Mouse (Mus musculus): Measurements from ENCODE around the gene Mmp15.
A peak's percentile ranks its signal among the peaks of the same experiment; 100 is the strongest.

The Mmp15 gene

DNA sequence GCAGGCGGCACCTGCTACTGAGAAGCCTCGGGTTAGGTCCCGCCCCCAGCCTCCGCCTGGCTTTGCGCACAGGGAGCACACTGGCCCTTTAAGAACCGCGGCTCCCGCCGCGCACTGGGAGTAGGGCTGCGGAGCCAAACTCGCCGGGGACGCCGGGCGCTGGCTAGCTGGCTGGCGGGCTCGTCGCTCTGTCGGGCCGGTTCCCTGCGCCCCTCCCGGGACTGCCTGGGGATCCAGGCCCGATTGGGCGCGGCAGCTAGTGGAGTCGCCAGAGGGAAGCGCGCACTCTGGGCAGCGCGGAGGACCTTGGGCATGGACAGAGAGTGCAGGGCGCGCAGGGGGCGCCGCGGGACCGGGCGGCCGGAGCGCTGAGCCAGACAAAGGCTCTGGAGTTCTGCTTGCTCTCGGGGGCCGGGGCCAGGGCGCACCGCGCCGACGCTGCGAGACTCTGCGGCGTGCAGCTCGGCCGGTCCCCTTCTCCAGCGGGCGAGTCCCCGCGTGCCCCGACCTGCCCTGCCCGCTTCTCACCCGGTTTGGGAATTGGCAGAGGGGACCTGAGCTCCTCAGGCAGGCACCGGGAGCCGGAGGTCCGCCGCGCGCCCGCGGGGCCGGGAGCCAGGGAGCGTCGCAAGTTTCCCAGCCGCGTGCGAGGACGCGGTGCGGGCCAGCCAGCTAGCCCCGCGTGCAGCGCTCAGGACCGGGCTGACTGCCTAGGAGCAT is at the start of gene Mmp15:
Gene Mmp15, plus strand, starts transcription at position 118 of the 720 bp plus-strand sequence.
- DNase-seq = peak in 1 of 2 experiments; percentile 14

DNA sequence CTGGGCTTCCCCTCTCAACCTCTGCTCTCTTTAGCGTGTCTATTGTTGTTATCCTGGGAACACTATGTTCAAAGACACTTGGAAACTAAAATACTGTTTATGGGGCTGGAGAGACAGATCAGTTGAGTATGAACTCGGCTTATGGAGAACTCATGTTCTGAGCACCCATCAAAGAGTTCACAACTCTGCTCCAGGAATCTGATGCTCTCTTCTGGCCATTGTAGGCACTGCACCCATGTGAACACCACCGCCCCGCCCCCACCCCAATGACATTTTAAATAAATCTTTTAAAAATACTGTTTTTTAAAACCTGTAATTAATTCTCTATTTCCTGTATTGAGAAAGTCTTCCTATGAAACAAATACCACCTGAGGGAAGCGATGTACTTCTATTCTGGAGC is 49.7 kb upstream of the Mmp15 start:
- DNase-seq = peak; percentile 33 to 42

GRCm38 (mm10) chr8:95305526-95305925 is 46.5 kb upstream of the Mmp15 start:
- DNase-seq = no peak

GRCm38 (mm10) chr8:95306431-95306830 is 45.6 kb upstream of the Mmp15 start, which contains the start of gene Cngb1:
TSS of gene Cngb1 (minus strand) at chr8:95306585.
- DNase-seq = no peak

DNA sequence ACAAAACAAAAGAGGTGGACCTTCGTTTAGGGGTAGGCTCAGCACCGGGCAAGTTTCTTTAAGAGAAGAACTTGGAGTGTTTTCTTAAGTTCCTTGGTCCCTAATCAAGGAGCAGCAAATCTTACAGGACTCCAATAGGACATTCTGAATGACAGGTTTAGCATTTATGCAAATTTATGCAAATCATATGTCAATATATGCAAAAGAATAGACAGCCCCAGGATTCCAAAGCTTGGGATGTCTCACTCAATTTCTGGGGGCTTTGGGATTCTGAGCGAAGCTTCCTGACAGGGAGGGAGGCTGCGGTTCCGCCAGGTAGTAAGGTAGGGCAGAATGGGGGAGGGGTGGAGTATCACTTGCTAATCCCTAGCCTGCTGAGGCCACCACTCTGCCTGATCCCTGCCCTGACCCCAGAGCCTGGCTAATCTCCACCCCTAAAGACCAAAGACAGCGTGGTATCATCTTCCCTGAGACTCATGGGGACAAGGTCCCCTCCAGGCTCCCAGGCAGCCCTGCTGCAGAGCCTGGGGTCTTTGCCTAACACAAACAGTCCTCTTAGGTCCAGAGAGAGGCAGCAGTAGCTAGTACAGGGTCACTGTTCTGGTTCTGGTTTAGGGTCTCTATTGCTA is 41.6 kb upstream of the Mmp15 start, which contains the start of gene Tepp:
Gene Tepp, plus strand, starts transcription at position 225 of the 629 bp plus-strand sequence.
- DNase-seq = no peak

GRCm38 (mm10) chr8:95312836-95313235 is 39.2 kb upstream of the Mmp15 start:
- DNase-seq = peak in 1 of 2 experiments; percentile 17

DNA sequence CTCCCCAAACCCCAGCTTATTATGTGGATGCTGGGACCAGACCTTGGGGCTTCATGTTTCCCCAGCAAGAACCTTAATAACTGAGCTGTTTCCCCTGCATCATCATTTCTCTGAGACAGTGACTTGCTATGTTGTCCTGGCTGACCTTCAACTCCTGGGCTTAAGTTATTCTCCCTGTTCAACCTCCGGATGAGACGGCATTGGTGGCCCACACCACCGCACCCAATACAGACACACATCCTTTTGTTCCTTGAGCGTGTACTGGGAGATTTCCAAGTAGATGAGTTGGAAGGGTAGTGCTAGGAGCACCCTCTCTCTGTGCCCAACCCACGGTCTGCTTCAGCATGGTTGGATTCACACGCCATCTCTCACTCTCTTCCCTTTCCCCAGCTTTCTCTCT is 38.2 kb upstream of the Mmp15 start:
- no peak for DNase-seq

GRCm38 (mm10) chr8:95314707-95315106 is 37.4 kb upstream of the Mmp15 start:
- no peak for DNase-seq

- no peak for DNase-seq
Observed at GRCm38 (mm10) chr8:95315350-95315749, 36.7 kb upstream of the Mmp15 start.

DNA sequence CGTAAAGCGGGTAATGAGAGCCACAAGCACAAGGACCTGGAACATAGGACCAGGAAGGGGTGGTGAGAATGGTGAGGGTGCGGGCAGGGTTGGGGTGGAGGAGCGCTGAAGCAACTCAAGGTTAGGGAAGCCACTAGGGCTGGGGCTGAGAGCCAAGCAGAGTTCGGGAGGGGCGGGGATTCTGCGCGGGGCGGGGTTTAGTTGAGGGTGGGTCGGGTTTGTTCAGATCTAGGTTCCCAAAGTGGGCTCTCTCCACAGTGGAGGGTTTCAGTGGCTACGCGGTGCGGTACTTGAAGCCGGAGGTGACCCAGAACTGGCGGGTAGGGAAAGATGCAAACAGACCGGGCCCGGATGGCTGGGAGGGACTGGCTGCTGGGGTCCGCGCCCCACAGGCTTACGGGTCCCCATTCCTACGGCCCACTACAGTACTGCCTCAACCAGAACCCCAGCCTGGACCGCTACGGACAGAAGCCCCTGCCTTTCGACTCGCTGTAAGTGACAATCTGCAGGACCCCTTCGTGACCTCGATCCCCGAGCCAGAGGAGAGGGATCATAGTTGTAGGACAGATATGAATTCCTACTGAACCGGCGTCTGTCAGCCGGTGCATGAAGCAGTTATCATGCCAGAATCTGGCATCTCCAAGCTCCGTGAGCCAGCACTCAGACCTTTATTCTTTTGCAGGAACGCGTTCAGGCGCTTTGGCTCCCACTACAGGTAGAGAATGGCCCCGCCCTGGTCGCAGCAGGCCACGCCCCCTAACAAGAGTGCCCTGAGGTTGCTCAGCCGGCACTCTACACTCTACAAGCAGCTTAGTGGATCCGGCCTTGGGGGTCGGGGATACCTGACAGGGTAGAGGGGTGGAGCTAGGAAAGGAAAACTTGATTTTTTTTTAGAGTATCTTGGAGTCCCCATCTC is 31.6 kb upstream of the Mmp15 start:
- DNase-seq = peak; percentile 87 to 91

DNA sequence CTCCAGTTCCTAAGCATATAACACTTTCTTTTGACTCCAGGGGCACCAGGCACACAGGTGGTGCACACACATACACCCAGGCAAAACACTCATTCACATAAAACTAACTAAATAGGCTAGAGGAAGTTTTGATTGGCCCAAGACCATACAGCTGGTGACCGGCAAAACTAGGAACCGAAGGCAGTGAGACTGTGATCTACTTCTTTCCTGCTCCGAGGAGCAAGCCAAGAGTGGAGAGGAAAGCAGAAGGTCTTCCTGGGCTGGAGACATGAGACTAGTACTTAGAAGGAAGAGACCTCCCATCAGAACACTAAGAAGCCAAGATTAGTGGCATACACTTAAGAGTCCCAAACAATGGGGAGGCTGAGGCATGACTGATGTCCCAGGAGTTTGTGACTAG is 28.9 kb upstream of the Mmp15 start:
- DNase-seq = no peak

- no peak for DNase-seq
Observed at GRCm38 (mm10) chr8:95324646-95325045, 27.4 kb upstream of the Mmp15 start.

DNA sequence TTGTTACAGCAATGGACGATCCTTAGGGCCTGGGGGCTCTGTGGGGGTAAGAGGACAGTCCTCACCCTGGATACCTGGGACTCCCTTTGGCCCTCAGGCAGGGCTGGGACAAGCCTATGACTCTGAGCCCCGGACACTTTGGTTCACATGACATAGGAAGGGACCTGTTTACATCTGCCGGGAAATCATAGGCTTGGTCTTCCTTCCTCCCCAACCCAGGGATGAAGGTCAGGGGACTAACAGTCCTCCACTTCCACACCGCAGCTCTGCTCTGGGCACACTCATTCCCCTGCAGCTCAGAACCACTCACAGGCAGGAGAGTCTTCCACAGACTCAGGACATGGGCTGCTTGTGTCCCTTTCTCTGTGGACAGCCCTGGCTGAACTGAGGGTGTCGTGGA is 25.2 kb upstream of the Mmp15 start:
- no peak for DNase-seq

DNA sequence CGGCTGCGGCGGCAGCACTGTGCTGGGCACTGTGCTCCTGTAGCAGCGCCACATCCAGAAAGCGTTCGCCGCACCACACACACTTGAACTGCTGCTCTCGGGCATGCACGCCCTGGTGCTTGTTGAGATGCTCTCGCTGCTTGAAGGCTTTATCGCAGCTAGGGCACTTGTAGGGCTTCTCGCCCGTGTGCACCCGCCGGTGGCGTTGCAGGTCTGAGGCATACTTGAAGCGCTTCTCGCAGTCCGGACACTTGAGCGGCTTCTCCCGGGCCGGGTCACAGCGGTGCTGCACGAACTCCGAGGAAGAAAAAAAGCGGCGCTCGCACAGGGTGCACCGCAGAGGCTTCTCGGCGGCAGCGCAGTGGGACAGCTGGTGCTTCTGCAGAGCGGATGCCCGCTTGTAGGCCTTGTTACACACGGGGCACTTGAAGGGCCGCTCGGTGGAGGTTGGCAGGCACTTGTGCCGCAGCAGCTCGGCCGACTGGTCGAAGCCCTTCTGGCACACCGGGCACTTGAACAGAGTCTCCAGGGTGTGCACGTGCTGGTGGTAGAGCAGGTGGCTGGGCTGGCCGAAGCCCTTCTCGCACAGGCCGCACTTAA is 24.1 kb upstream of the Mmp15 start:
- DNase-seq = no peak

DNA sequence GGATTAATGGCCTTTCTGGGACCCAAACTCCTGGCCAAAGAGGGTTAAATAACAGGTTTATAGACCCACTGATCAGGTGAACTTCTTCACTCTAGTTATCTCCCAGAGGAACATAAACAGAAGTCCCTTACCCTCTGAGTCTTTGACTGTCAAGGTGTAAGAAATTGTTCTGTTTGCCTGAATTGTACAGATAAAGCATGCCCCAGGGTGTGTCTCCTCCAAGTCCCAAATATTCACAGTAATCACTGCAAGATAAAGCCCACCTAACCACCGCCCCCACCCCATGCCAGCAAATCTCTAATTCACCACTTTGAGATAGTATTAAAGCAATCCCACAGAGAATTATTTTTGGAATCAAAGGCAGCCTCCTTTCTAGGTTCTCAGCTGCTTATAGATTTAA is 21.7 kb upstream of the Mmp15 start:
- no peak for DNase-seq

GRCm38 (mm10) chr8:95331156-95331719 is 20.8 kb upstream of the Mmp15 start:
- DNase-seq = no peak

DNA sequence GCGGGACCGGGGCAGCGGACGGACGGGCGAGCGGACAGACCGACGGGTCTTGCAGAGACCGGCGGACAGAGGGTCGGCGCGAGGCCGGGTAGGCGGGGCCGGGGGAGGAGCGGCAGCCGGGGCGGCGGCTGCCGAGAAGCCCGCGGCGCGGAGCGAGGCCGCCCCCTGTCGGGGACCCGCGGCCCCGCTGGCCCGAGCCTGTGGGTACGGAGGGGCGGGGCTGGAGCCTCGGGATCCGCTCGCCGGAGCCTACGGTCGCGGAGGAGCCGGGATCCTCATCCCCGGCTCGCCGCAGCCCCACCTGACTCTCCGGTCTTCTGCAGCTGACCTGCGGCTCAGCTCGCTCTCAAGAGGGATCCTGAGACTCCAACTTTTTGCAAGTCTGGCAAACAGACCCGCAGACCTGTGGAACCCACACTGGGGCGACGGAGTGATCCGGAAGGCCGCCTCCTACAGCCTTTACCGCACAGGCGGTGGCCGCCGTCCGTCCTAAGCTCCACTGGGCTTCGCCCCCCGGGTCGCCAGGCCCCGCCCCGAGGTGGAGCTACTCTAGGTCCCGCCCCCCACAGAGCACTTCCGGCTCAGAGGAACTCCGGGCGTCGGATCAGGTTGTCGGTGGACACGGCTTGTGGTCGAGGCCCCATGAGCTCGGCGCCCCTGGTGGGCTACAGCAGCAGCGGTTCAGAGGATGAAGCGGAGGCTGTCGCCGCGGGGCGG is 20.2 kb upstream of the Mmp15 start, which contains the start of the genes Zfp319 and Usb1:
Gene Zfp319, minus strand, starts transcription at position 231 of the 717 bp plus-strand sequence.
Gene Usb1, plus strand, starts transcription at position 565 of the 717 bp plus-strand sequence.
- peak; percentile 99 for DNase-seq

DNA sequence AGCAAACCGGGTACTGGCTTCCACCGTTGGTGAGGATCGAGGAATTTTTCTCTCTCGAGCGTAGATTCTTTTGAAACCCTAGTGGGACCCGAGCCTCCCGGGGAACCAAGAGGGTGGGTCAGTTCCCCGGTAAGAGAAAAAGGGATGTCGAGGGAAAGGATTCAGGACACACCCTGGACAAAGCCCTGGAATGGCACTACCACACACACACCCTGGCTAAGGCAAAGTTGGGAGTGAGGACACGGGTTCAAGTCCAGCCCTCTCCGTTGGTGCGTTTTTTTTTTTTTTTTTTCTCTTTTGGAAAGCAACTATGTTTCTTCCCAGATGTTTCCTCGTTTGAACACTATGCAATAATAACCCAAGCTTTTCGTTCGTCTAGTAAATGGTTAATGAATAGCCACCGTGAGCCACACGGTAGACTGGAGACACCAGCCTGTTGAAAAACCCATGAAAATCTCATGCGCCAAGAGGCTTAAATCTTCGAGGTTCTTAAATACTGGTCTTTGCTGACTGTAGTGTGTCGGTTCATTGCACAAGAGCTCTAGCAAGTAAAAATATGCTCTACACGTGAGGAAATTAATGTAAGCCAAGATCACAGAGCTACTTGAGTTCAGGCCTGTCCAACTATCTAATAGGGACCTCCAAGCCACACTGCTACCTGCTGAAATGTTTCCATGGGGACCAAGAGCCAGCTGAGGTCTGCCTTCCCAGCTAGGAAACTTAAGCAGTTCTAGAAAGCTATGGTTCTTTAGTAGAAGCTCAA is 19.4 kb upstream of the Mmp15 start:
- no peak for DNase-seq

- DNase-seq = peak in 1 of 2 experiments; percentile 33
Observed at GRCm38 (mm10) chr8:95335706-95336105, 16.4 kb upstream of the Mmp15 start.

GRCm38 (mm10) chr8:95336363-95336762 is 15.7 kb upstream of the Mmp15 start:
- DNase-seq = no peak

DNA sequence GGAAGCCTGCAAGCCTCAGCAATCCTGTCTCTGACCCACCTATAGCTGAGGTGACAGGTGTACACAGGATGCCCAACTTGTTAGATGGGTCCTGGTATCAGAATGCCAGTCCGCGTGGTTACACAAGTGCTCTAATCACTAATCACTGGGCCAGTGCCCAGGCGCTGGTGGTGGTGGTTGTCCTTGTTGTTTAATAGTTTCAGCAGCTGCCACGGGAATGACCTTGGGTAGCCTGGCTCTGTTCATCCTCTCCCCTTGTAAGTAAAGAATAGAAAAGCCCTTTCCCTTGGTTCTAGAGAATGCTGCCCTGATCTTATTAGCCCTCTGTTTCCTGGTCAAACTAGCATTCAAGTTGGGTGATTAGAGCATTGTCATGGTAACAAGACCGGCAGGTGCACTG is 10.3 kb upstream of the Mmp15 start:
- no peak for DNase-seq

Measured in B cell, adult 2 months (primary cell).